Comparison of ENCODE assay signal across 8 mouse cellular contexts in the genomic region with DNA sequence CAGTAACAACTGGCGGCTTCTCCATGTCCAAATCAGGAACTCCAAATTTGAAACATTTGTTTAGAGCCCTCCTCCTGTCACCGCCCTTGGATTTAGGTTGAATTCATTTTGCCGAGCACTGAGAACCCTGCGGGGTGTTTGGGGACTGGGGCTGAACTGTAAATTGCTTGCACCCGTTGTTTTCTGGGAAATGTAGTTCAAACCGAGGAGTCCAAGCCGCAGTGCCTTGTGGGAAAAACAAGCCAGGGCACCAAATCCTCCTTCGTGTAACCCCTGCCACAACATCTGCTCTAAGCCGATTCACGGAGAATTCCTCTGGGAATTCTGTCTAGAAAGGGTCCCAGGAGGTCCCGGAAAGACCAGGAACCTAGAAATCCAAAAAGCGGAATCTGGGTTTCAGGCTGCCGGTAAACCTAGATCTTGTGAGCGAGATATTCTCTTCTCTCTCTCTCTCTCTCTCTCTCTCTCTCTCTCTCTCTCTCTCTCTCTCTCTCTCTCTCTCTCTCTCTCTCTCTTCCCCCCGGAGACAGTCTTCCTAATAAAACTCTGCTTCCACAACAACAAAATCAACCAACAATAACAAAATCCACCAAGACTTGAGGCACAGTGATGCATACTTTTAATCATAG. TPM values are rescaled to one million over a fixed set of nuclear protein-coding genes. Genes with fewer than 3 reads are reported as not detected.
DNase-seq lines count a peak whose midpoint lies in the region; ATAC-seq and TF ChIP-seq lines count a peak whose summit lies in the region.

No protein-coding gene starts in this region.

- 1% methylated on average over 15 of the region's 15 CpGs for WGBS in bone marrow, adult 2 months
- WGBS in embryonic facial prominence, embryonic 15.5 days: 2% methylated on average over 14 of the region's 15 CpGs
- WGBS in limb, embryonic 14.5 days: 2% methylated on average over 15 of the region's 15 CpGs
- WGBS in midbrain, postnatal 0 days: under 1% methylated on average over 15 of the region's 15 CpGs

- H3K4me1 ChIP-seq in bone marrow, adult 2 months (ENCODE audit: control insufficient read depth, insufficient read depth, low read length): no peaks in the 10 kb centered on the region; the same call in 1 of the 2 replicates
- peaks cover 21% of the 10 kb centered on the region for H3K4me1 ChIP-seq in embryonic facial prominence, embryonic 15.5 days
- H3K4me1 ChIP-seq in limb, embryonic 14.5 days (ENCODE audit: control insufficient read depth, insufficient read depth, low read length): peaks cover 4% of the 10 kb centered on the region
- H3K4me1 ChIP-seq in midbrain, postnatal 0 days (ENCODE audit: insufficient read depth, low read length): peaks cover 5% of the 10 kb centered on the region

- TF ChIP-seq POLR2A in bone marrow, adult 2 months (IDR thresholded peaks at IDR 0.05; ENCODE audit: borderline replicate concordance, control insufficient read depth, low read depth, low read length): no peak
- TF ChIP-seq POLR2A in limb, embryonic 14.5 days (IDR thresholded peaks at IDR 0.05; ENCODE audit: borderline replicate concordance, extremely low read depth, insufficient read depth, insufficient read length): 0 out of 2 replicates have a peak, but pooled peaks have one; percentile 12

- peak; percentile 88 for DNase-seq in A20 (ENCODE audit: low read depth, low spot score)
- DNase-seq in heart, adult 8-10 months (ENCODE audit: low spot score): peak; percentile 90
- DNase-seq in kidney, adult 9 months: peak; percentile 89
- peak; percentile 89 for DNase-seq in limb, embryonic 14.5 days (ENCODE audit: low spot score)
- peak; percentile 92 for DNase-seq in midbrain, postnatal 0 days (ENCODE audit: low spot score)
- peak; percentile 72 to 81 for DNase-seq in spleen, postnatal 36 days (ENCODE audit: low spot score in 2 of 2)

- peak overlapping the region; percentile 61 for H3K4me3 ChIP-seq in bone marrow, adult 2 months (replicated peaks; ENCODE audit: control insufficient read depth, low read depth, low read length)
- H3K4me3 ChIP-seq in embryonic facial prominence, embryonic 15.5 days (replicated peaks): peak overlapping the region; percentile 67
- H3K4me3 ChIP-seq in limb, embryonic 14.5 days (replicated peaks; ENCODE audit: low read length): peak overlapping the region; percentile 63
- H3K4me3 ChIP-seq in midbrain, postnatal 0 days (ENCODE audit: low read depth, low read length): peak overlapping the region; percentile 67

- H3K9me3 ChIP-seq in embryonic facial prominence, embryonic 15.5 days (replicated peaks): no peaks in the 10 kb centered on the region
- no peaks in the 10 kb centered on the region for H3K9me3 ChIP-seq in limb, embryonic 14.5 days (ENCODE audit: control insufficient read depth, low read length)
- no peaks in the 10 kb centered on the region for H3K9me3 ChIP-seq in midbrain, postnatal 0 days (ENCODE audit: low read length)

- no peaks in the 10 kb centered on the region for H3K27me3 ChIP-seq in embryonic facial prominence, embryonic 15.5 days
- H3K27me3 ChIP-seq in limb, embryonic 14.5 days (ENCODE audit: control insufficient read depth, insufficient read depth, low read length): no peaks in the 10 kb centered on the region
- no peaks in the 10 kb centered on the region for H3K27me3 ChIP-seq in midbrain, postnatal 0 days (ENCODE audit: insufficient read depth, low read length)

- peaks cover 6% of the 10 kb centered on the region for H3K36me3 ChIP-seq in embryonic facial prominence, embryonic 15.5 days
- peaks cover 12% of the 10 kb centered on the region for H3K36me3 ChIP-seq in limb, embryonic 14.5 days (ENCODE audit: control insufficient read depth, insufficient read depth, low read length)
- H3K36me3 ChIP-seq in midbrain, postnatal 0 days (ENCODE audit: insufficient read depth, low read length): no peaks in the 10 kb centered on the region

- peak; percentile 70; the same call in 1 of the 2 replicates for ATAC-seq in embryonic facial prominence, embryonic 15.5 days (ENCODE audit: insufficient number of reproducible peaks, low FRiP score, low TSS enrichment, low read depth)
- peak; percentile 74 for ATAC-seq in limb, embryonic 14.5 days (ENCODE audit: low FRiP score, low read depth)
- ATAC-seq in midbrain, postnatal 0 days (ENCODE audit: low FRiP score): peak; percentile 55

- H3K9ac ChIP-seq in embryonic facial prominence, embryonic 15.5 days: peak overlapping the region; percentile 42; the same call in 1 of the 2 replicates
- peak overlapping the region; percentile 58 for H3K9ac ChIP-seq in limb, embryonic 14.5 days (ENCODE audit: low read depth, low read length, severe bottlenecking)
- H3K9ac ChIP-seq in midbrain, postnatal 0 days (replicated peaks; ENCODE audit: low read length, poor library complexity, severe bottlenecking): peak overlapping the region; percentile 62

- no peak overlapping the region for H3K27ac ChIP-seq in bone marrow, adult 2 months (ENCODE audit: control insufficient read depth, insufficient read depth, low read depth, low read length, poor library complexity)
- peak overlapping the region; percentile 86 for H3K27ac ChIP-seq in embryonic facial prominence, embryonic 15.5 days (replicated peaks)
- 0 out of 2 replicates have a peak overlapping the region, but pooled peaks have one; percentile 52 for H3K27ac ChIP-seq in limb, embryonic 14.5 days (replicated peaks; ENCODE audit: low read depth, low read length)
- peak overlapping the region; percentile 75 for H3K27ac ChIP-seq in midbrain, postnatal 0 days (ENCODE audit: low read depth, low read length)

- no peak for TF ChIP-seq CTCF in bone marrow, adult 2 months (IDR thresholded peaks at IDR 0.05; ENCODE audit: control insufficient read depth, insufficient read depth, low read length)
- TF ChIP-seq CTCF in midbrain, postnatal 0 days (IDR thresholded peaks at IDR 0.05): no peak

- peak overlapping the region; percentile 78 for H3K4me2 ChIP-seq in embryonic facial prominence, embryonic 15.5 days (replicated peaks)
- H3K4me2 ChIP-seq in limb, embryonic 14.5 days (replicated peaks; ENCODE audit: low read depth, low read length, severe bottlenecking): peak overlapping the region; percentile 82
- H3K4me2 ChIP-seq in midbrain, postnatal 0 days (ENCODE audit: low read depth, low read length, poor library complexity, severe bottlenecking): peak overlapping the region; percentile 68

RNA-seq across cellular contexts. Expression of a gene that starts 1.2 kb away (rescaled TPM):
- 2.0 and 3.3 TPM in 2 replicates for polyA plus RNA-seq in bone marrow, adult 2 months (2011; ENCODE audit: insufficient read depth, insufficient read length, low replicate concordance, missing spikeins)
- 13.1 and 14.7 TPM in 2 replicates for polyA plus RNA-seq in embryonic facial prominence, embryonic 15.5 days (2015; fragmentation: Nextera tagmentation; extraction: Ambion mirVana)
- total RNA-seq in heart, adult 8-10 months (2022): 10 to 100 TPM in 3 of 4 experiments, 1 to 10 TPM in 1; 9.9 to 12.2 (median 10.7) TPM
- 9.7 and 11.6 TPM in 2 replicates for polyA plus RNA-seq in limb, embryonic 14.5 days (2012; rRNA removed)
- 14.0 and 15.8 TPM in 2 replicates for polyA plus RNA-seq in limb, embryonic 14.5 days (2014; fragmentation: Nextera tagmentation; extraction: Ambion mirVana)
- total RNA-seq in midbrain, postnatal 0 days (2014; rRNA removed): 11.8 and 13.9 TPM in 2 replicates
- 5.9 and 6.8 TPM in 2 replicates for polyA plus RNA-seq in midbrain, postnatal 0 days (2015; fragmentation: Nextera tagmentation; extraction: Ambion mirVana)

RNA-seq across cellular contexts. Expression of a gene that starts 16.6 kb away (rescaled TPM):
- polyA plus RNA-seq in bone marrow, adult 2 months (2011; ENCODE audit: insufficient read depth, insufficient read length, low replicate concordance, missing spikeins): 0.57 TPM in 2 replicates
- 8.9 and 10.5 TPM in 2 replicates for polyA plus RNA-seq in embryonic facial prominence, embryonic 15.5 days (2015; fragmentation: Nextera tagmentation; extraction: Ambion mirVana)
- 1 to 10 TPM; 4.3 to 6.2 (median 5.1) TPM for total RNA-seq in heart, adult 8-10 months (2022)
- 7.6 and 8.7 TPM in 2 replicates for polyA plus RNA-seq in limb, embryonic 14.5 days (2012; rRNA removed)
- polyA plus RNA-seq in limb, embryonic 14.5 days (2014; fragmentation: Nextera tagmentation; extraction: Ambion mirVana): 11.3 and 11.4 TPM in 2 replicates
- total RNA-seq in midbrain, postnatal 0 days (2014; rRNA removed): 11.5 and 12.2 TPM in 2 replicates
- polyA plus RNA-seq in midbrain, postnatal 0 days (2015; fragmentation: Nextera tagmentation; extraction: Ambion mirVana): 12.5 and 13.2 TPM in 2 replicates

RNA-seq across cellular contexts. Expression of a gene that starts 40.3 kb away (rescaled TPM):
- not detected in 2 replicates for polyA plus RNA-seq in bone marrow, adult 2 months (2011; ENCODE audit: insufficient read depth, insufficient read length, low replicate concordance, missing spikeins)
- not detected in 2 replicates for polyA plus RNA-seq in embryonic facial prominence, embryonic 15.5 days (2015; fragmentation: Nextera tagmentation; extraction: Ambion mirVana)
- not detected for total RNA-seq in heart, adult 8-10 months (2022)
- 0.04 and 0.13 TPM in 2 replicates for polyA plus RNA-seq in limb, embryonic 14.5 days (2012; rRNA removed)
- not detected in 2 replicates for polyA plus RNA-seq in limb, embryonic 14.5 days (2014; fragmentation: Nextera tagmentation; extraction: Ambion mirVana)
- total RNA-seq in midbrain, postnatal 0 days (2014; rRNA removed): 0.24 and 0.99 TPM in 2 replicates
- polyA plus RNA-seq in midbrain, postnatal 0 days (2015; fragmentation: Nextera tagmentation; extraction: Ambion mirVana): 0.34 and 0.41 TPM in 2 replicates

RNA-seq across cellular contexts. Expression of a gene that starts 48.7 kb away (rescaled TPM):
- 2.1 and 3.8 TPM in 2 replicates for polyA plus RNA-seq in bone marrow, adult 2 months (2011; ENCODE audit: insufficient read depth, insufficient read length, low replicate concordance, missing spikeins)
- 14.1 and 14.6 TPM in 2 replicates for polyA plus RNA-seq in embryonic facial prominence, embryonic 15.5 days (2015; fragmentation: Nextera tagmentation; extraction: Ambion mirVana)
- 10 to 100 TPM in 3 of 4 experiments, 1 to 10 TPM in 1; 10.0 to 13.4 (median 11.8) TPM for total RNA-seq in heart, adult 8-10 months (2022)
- polyA plus RNA-seq in limb, embryonic 14.5 days (2012; rRNA removed): 5.9 and 8.0 TPM in 2 replicates
- polyA plus RNA-seq in limb, embryonic 14.5 days (2014; fragmentation: Nextera tagmentation; extraction: Ambion mirVana): 13.8 and 16.6 TPM in 2 replicates
- 10.7 and 16.3 TPM in 2 replicates for total RNA-seq in midbrain, postnatal 0 days (2014; rRNA removed)
- 11.7 and 11.9 TPM in 2 replicates for polyA plus RNA-seq in midbrain, postnatal 0 days (2015; fragmentation: Nextera tagmentation; extraction: Ambion mirVana)
